Mouse (Mus musculus) liver, embryonic 14.5 days (tissue): ENCODE data around the gene Cdc20.

Experiments
- CTCF ChIP-seq: IDR thresholded peaks from 2 replicates; pipeline ENCODE4 v1.5.1; 2016; ENCODE audit warnings: antibody characterized with exemption, low read depth, control low read depth
- EP300 ChIP-seq: IDR thresholded peaks from 2 replicates; pipeline ENCODE4 v1.6.1; 2016; ENCODE audit warnings: antibody characterized with exemption, low read depth

- TF ChIP-seq CTCF (no peak), EP300 (no peak)
Measured at GRCm38 (mm10) chr4:118383271-118383670, 53.9 kb downstream of the Cdc20 start.
